Mouse (Mus musculus): ENCODE measurements around the gene Tnfrsf13b. TPM values are rescaled to one million over a fixed set of nuclear protein-coding genes. Genes with fewer than 3 reads are reported as not detected.
A peak's percentile ranks its signal among the peaks of the same experiment; 100 is the strongest.
"Not testable (repeated sequence)": the region's sequence is repeated elsewhere in the genome, so short reads cannot be mapped to it uniquely, and the experiment has no call there.

Tnfrsf13b gene
- polyA plus RNA-seq, 1 experiment: 26.2 TPM

DNA sequence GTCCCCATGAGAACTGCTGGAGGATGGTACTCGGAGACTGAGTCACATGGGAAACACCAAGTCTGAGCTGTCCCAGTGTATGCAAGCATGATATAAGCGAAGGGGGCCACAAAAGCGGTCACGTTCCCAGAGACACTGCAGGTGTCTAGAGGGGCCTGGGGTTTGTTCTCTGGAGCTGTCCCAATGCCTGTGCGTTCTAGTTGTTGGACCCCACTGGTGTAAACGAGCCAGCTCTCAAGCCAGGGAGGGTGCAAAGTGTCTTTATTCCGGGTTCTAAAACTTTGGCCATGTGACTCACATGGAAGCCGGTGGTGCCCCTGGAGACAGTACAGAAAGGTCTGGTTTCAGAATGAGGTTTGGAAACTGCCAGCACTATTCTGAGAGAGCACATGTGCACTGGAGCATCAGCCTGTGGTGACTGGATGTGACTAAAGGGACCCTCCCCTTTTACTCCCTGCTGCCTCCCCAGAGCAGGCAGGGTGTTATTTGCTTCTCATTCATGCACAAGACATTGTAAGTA lies 3.7 kb upstream of the Tnfrsf13b start:
- H3K4me3 ChIP-seq (replicated peaks; ENCODE audit: extremely low read depth, low read depth, low read length): no peak overlapping the region
- TF ChIP-seq POLR2A (IDR thresholded peaks at IDR 0.05; ENCODE audit: borderline replicate concordance, extremely low read depth, low read depth, low read length): no peak
- TF ChIP-seq CTCF (IDR thresholded peaks at IDR 0.05; ENCODE audit: insufficient read depth, low read length): no peak
- no peaks in the 10 kb centered on the region for H3K4me1 ChIP-seq (ENCODE audit: control insufficient read depth, insufficient read depth, low read length)
- 81% methylated on average over 8 of the region's 8 CpGs for WGBS
- DNase-seq: no peak

DNA sequence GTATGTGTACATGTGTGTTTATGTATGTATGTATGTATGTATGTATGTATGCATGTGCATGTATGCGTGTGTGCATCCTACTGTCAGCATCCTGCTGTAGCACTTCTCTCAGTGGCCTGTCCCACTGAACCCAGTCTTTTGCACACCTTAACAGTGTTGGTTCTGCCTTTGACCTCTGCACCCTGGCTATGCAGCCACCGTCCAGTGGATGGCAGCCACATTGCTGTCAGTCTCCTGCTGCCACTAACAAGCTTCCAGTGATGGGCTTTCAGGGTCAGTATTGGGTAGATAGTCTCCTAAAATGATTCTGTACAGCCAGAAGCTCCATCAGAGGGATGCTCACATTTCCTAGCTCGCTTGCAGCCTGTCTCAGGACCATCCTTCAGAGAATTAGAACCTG lies 2.7 kb upstream of the Tnfrsf13b start:
- TF ChIP-seq POLR2A (IDR thresholded peaks at IDR 0.05; ENCODE audit: borderline replicate concordance, extremely low read depth, low read depth, low read length) (no peak), CTCF (IDR thresholded peaks at IDR 0.05; ENCODE audit: insufficient read depth, low read length) (no peak)
- H3K4me3 ChIP-seq (replicated peaks; ENCODE audit: extremely low read depth, low read depth, low read length): no peak overlapping the region
- no peaks in the 10 kb centered on the region for H3K4me1 ChIP-seq (ENCODE audit: control insufficient read depth, insufficient read depth, low read length)
- no peak for DNase-seq
- WGBS: 71% methylated on average over 3 of the region's 3 CpGs

DNA sequence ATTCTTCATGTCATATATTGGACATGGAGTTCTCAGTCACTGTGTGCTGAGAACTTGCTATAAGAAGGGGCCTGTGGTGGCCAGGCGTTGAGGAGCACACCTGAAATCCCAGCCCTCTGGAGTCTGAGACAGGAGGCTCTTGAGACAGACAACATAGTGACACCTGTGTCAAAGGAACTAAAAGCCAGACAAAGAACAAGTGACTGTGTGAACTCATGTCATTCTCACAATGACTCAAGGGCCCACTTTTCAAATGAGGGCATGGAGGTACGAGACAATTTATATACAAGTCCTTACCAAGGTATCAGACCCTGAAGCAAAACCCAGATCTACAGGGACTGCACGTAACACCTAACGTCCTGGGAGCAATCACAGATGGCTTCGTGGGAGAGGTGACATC lies 585 bp upstream of the Tnfrsf13b start:
- no peak for TF ChIP-seq POLR2A (IDR thresholded peaks at IDR 0.05; ENCODE audit: borderline replicate concordance, extremely low read depth, low read depth, low read length)
- no peak for TF ChIP-seq CTCF (IDR thresholded peaks at IDR 0.05; ENCODE audit: insufficient read depth, low read length)
- no peak overlapping the region for H3K4me3 ChIP-seq (replicated peaks; ENCODE audit: extremely low read depth, low read depth, low read length)
- 89% methylated on average over 5 of the region's 5 CpGs for WGBS
- DNase-seq: no peak
- no peaks in the 10 kb centered on the region for H3K4me1 ChIP-seq (ENCODE audit: control insufficient read depth, insufficient read depth, low read length)

DNA sequence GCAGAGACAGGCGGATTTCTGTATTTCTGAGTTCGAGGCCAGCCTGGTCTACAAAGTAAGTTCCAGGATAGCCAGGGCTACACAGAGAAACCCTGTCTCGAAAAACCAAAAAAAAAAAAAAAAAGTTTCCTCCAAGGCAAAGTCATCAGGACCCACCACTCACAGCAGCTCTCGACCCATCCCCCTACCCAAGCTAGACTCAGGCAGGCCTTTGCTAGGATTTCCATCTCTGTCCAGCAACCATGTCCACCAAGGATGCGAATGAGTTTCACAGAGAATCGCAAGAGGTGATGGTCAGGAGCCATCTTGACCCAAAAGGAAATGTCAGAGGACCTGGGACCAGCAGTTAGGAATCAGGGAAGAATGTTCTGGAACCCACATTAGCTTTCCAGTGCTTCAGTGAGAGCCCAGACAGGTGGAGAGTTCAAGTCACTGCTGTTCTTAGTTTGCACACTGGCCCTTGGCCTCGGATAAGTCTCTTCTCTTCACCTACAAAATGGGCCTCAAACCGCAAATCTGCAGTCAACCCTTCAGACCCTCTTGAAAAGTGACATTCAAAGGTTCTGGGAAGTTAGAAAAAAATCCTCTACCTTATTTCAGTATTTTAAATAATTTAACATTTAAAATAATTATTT lies 983 bp downstream of the Tnfrsf13b start:
- Histone ChIP-seq H3K4me3 (replicated peaks; ENCODE audit: extremely low read depth, low read depth, low read length) (no peak overlapping the region), H3K4me1 (ENCODE audit: control insufficient read depth, insufficient read depth, low read length) (no peaks in the 10 kb centered on the region)
- WGBS: 84% methylated on average over 8 of the region's 8 CpGs
- DNase-seq: no peak
- no peak for TF ChIP-seq CTCF (IDR thresholded peaks at IDR 0.05; ENCODE audit: insufficient read depth, low read length)
- no peak for TF ChIP-seq POLR2A (IDR thresholded peaks at IDR 0.05; ENCODE audit: borderline replicate concordance, extremely low read depth, low read depth, low read length)

DNA sequence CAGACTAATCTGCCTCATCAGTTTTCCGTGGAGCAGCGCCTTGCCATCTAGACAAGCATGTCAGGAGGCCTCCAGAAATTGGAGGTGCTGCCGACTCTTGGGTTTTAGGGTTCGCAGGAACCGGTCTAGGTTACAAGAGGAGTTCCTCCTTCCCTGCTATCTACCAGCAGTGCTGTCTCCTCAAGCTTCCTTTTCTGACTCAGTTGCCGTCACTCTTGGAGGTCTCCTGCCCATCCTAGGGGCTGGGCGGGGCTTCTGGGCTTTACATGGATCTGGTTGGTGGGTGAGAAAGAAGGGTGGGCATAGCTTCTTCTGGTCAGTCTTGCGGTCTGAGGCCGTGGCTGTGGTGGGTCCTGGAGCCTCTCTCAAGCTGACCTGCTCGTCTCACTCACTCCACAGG lies 2.8 kb downstream of the Tnfrsf13b start:
- no peak overlapping the region for H3K4me3 ChIP-seq (replicated peaks; ENCODE audit: extremely low read depth, low read depth, low read length)
- TF ChIP-seq CTCF (IDR thresholded peaks at IDR 0.05; ENCODE audit: insufficient read depth, low read length) (no peak), POLR2A (IDR thresholded peaks at IDR 0.05; ENCODE audit: borderline replicate concordance, extremely low read depth, low read depth, low read length) (no peak)
- no peaks in the 10 kb centered on the region for H3K4me1 ChIP-seq (ENCODE audit: control insufficient read depth, insufficient read depth, low read length)
- 53% methylated on average over 10 of the region's 10 CpGs for WGBS
- no peak for DNase-seq

DNA sequence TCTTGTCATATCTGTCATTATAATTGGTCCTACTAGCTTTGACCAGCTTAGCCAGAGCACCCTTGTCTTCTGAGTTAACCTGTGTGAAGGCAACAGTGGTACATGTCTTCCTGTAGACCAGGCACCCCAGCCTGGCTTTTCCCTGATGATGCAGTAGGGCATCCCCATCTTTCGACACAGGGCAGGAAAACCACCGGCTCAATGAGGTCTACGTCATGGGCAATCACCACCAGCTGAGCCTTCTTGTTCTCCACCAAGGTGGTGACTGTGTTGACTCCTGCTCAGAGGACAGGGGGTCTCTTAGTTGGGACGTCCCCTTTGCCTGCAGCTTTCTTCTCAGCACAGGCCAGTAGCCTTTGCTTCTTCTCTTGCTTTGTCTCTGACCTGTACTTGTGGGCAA lies 4.1 kb downstream of the Tnfrsf13b start:
- DNase-seq; H3K4me1 ChIP-seq (ENCODE audit: control insufficient read depth, insufficient read depth, low read length); H3K4me3 ChIP-seq (replicated peaks; ENCODE audit: extremely low read depth, low read depth, low read length): not testable (repeated sequence)
- WGBS: 89% methylated on average over 4 of the region's 4 CpGs

DNA sequence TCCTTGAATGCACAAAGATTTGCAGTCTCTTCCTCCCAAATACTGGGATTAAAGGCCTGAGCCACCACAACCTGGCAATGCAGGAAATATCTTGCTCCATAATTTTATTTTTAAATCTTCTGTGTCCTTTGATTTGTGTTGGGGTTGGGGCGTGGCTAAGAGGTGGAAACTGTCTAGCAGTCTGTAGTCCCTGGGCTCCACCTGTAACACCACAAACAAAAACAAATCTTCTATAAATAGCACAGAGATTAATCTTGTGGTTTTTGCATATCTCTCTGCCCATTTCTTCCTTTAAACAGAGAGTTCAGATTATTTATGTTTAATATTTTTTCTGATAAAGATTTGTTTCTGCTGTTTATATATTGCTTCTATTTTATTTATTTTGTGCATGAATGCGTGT lies 6.4 kb downstream of the Tnfrsf13b start:
- DNase-seq: no peak
- WGBS: 63% methylated on average over 2 of the region's 2 CpGs
- Histone ChIP-seq H3K4me3 (replicated peaks; ENCODE audit: extremely low read depth, low read depth, low read length) (no peak overlapping the region), H3K4me1 (ENCODE audit: control insufficient read depth, insufficient read depth, low read length) (no peaks in the 10 kb centered on the region)
- TF ChIP-seq CTCF (IDR thresholded peaks at IDR 0.05; ENCODE audit: insufficient read depth, low read length) (no peak), POLR2A (IDR thresholded peaks at IDR 0.05; ENCODE audit: borderline replicate concordance, extremely low read depth, low read depth, low read length) (no peak)

DNA sequence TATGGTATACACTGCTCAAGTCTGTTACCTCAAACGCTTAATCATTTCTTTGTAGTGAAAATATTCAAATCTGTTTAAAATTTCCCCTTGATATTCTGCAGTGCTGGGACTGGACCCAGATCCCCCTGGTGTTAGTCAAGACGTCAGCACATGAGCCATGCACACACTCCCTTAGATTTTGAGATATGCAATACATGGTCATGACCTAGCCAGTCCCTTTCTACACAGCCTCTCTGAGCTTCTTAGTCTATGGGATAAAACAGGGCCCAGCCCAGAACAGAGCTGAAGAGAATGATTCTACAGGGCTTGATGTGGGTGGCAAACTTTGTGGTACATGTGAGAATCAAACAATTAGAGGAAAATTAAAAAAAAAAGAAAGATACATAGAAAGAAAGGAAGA lies 15.1 kb downstream of the Tnfrsf13b start:
- Histone ChIP-seq H3K4me3 (replicated peaks; ENCODE audit: extremely low read depth, low read depth, low read length) (no peak overlapping the region), H3K4me1 (ENCODE audit: control insufficient read depth, insufficient read depth, low read length) (peaks cover 6% of the 10 kb centered on the region; the same call in 1 of the 2 replicates)
- WGBS: 64% methylated on average over 2 of the region's 2 CpGs
- no peak for DNase-seq
- no peak for TF ChIP-seq POLR2A (IDR thresholded peaks at IDR 0.05; ENCODE audit: borderline replicate concordance, extremely low read depth, low read depth, low read length)
- no peak for TF ChIP-seq CTCF (IDR thresholded peaks at IDR 0.05; ENCODE audit: insufficient read depth, low read length)

DNA sequence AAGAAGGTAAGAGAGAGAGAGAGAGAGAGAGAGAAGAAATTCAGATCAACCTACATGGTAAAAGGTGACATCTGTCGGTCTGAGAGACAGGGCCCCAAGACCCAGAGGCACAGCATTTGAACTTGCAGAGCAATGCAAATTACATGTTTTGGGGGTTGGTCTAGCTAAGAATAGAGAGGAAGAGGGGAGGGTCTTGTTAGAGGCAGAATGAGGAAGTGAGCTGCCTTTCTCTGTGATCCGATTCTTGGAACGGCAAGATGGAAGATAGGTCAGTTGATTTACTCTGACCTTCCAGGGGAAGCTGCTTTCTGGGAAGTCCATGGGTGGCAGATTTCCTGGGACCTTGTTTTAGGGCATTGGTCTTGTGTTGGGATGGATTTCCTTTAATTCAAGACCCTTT lies 15.7 kb downstream of the Tnfrsf13b start:
- no peak for DNase-seq
- Histone ChIP-seq H3K4me1 (ENCODE audit: control insufficient read depth, insufficient read depth, low read length) (peaks cover 6% of the 10 kb centered on the region; the same call in 1 of the 2 replicates), H3K4me3 (replicated peaks; ENCODE audit: extremely low read depth, low read depth, low read length) (peak overlapping the region; percentile 39)
- WGBS: 25% methylated on average over 3 of the region's 3 CpGs
- no peak for TF ChIP-seq POLR2A (IDR thresholded peaks at IDR 0.05; ENCODE audit: borderline replicate concordance, extremely low read depth, low read depth, low read length)
- no peak for TF ChIP-seq CTCF (IDR thresholded peaks at IDR 0.05; ENCODE audit: insufficient read depth, low read length)

DNA sequence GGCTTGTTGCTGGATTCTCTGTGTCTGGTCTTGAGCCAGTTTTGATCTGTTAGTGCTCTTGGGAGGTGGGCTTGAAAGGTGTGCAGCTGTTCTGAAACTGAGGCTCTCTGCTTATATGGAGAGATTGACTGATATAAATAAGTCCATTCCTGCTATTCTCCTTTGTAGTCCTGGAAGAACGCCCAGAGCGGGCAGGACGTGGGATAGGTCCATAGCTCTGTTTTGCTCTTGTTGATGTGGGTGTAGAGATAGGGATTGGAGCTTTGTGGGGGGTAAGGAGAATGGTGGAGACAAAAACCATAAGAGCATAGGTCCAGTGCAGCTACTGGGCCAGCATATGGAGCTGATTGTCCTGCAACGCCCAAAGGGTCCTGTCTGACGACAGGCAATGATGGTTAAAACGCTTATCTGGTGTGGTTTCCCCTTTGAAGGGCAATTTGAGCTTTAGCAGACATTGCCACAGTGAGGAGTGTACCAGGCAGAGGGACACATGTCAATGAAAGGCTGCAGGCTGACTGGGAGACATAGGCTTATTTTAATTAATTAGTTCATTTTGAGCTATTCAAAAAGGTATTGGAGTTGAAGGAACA lies 16.5 kb downstream of the Tnfrsf13b start:
- no peak for DNase-seq
- 42% methylated on average over 6 of the region's 6 CpGs for WGBS
- Histone ChIP-seq H3K4me1 (ENCODE audit: control insufficient read depth, insufficient read depth, low read length) (peaks cover 6% of the 10 kb centered on the region; the same call in 1 of the 2 replicates), H3K4me3 (replicated peaks; ENCODE audit: extremely low read depth, low read depth, low read length) (peak overlapping the region; percentile 39)
- TF ChIP-seq CTCF (IDR thresholded peaks at IDR 0.05; ENCODE audit: insufficient read depth, low read length): no peak
- TF ChIP-seq POLR2A (IDR thresholded peaks at IDR 0.05; ENCODE audit: borderline replicate concordance, extremely low read depth, low read depth, low read length): no peak

All from lung, adult 2 months (tissue).